Mouse (Mus musculus): ENCODE measurements around the gene Ccng2.

DNA sequence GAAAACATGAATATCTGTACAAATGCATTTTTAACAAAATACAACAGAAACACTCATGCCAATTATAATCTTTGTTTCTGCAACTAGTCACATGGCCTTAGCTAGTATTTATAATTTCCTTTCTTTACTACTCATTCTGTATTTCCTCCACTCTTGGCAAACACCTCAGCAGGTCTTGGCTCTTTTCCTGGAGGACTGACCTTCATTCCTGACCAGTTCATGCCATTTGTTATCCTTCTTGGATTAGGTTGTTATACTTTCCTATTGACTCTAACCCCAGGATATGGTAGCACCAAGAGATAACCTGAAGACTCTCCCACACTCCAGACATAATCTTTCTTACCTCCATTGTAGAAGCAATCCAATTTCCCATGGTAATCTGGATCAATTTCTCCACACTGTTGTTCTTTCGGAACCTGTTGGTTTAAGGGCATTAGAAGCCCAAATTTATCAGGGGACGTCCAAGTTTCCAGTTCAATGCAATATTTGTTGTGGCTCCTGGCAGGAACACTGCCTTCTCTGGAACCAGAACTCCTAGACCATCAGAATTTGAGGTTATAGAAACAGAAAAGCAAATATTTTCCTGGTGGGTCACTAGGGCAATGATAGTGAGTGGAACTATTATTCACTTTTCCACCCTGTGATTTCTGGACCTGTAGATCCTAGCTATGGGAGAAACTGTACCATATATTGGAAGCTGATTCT is 38.2 kb downstream of the Ccng2 start:
- TF ChIP-seq POLR2A (IDR thresholded peaks at IDR 0.05; ENCODE audit: low read depth, low read length) (no peak), CTCF (conservative IDR thresholded peaks at IDR 0.05; ENCODE audit: insufficient read depth, insufficient read length, low read depth, low read length) (no peak)
